Mouse (Mus musculus) kidney, adult 2 months (tissue): ENCODE data around the gene Bloc1s1.

Experiments used
- CTCF ChIP-seq: fragments of 200-500 bp; conservative IDR thresholded peaks from 2 replicates; pipeline ENCODE4 v1.5.1; 2011; ENCODE audit warnings: low read depth, mild to moderate bottlenecking, control low read depth, low read length, moderate library complexity, mixed read lengths; ENCODE audit not compliant: insufficient read depth, insufficient read length
- POLR2A ChIP-seq: fragments of 200-500 bp; IDR thresholded peaks from one replicate; pipeline ENCODE4 v1.6.1; 2011; ENCODE audit warnings: low read depth, low read length, control low read depth

DNA sequence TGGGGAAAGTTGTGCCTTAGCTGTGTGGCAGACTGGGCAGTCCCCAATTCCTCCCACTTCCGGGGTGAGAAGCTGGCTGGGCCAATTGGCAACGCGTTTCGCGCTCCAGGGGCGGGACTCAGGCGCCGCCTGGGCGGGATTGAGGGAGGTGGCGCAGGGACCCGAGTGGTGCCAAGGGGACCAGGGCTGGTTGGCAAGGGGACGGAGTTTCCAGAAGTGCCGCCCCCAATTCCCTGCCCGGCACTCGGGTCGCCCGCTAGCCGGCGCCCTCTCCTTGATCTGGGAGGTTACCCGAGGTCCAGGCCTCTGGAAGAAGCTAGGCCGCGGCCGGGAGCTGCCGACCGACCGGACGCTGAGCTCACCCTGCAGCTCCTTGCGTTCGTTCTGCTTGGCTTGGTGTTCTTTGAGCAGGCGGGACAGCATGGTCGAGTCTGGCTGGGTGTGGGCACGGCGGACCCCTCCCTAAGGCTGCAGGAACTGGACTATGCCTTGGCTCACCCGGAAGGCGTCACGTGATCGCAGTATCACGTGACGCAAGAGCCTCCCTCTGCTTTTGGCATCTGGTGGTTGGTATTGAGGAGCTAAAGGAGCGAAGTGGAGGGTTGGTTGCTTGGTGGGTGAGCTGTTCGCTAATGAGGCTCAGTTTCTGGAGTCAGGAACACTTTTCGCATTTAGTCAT, 683 bp downstream of the Bloc1s1 start:
- TF ChIP-seq CTCF = 0 out of 2 replicates have a peak, but pooled peaks have one; percentile 26
- peak; percentile 58 for TF ChIP-seq POLR2A
